Mouse (Mus musculus) kidney, postnatal 10 days (tissue): Measurements from ENCODE around the gene Heatr5a.
A peak's percentile ranks its signal among the peaks of the same experiment; 100 is the strongest.

ENCODE experiments used
- DNase-seq: peaks from one replicate; pipeline ENCODE4 v3.0.0; 2021; ENCODE audit warnings: mixed read lengths

Heatr5a gene

DNA sequence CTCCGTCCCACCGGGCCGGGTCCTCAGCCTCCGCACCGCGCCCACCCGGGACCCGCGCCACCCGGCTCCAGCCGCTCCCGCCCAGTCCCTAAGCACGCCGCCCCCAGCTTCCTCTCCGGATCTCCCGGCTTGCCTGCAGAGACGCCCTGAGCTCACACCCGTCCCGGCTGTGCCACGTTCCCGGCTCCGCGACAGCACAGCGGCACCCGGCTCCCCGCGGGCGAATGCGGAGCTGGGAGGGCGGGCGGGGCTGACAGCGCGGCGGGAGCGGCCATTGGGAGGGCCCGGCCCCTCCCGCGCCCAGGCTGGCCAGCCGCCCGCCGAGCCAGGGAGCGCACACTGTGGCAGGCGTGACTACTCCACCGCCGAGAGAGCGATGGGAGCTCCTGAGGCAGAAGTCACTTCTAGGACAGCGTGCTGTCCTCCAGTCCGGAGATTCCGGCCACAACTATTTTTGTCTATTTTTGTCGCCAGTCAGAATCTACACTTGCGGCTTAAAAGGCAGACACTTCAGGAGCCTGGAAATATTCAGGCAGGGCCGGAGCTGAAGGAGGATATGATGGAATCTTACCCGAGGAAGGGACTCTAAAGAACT is at the start of gene Heatr5a:
Gene Heatr5a, minus strand, starts transcription at position 252 of the 595 bp plus-strand sequence.
- peak; percentile 95 for DNase-seq

DNA sequence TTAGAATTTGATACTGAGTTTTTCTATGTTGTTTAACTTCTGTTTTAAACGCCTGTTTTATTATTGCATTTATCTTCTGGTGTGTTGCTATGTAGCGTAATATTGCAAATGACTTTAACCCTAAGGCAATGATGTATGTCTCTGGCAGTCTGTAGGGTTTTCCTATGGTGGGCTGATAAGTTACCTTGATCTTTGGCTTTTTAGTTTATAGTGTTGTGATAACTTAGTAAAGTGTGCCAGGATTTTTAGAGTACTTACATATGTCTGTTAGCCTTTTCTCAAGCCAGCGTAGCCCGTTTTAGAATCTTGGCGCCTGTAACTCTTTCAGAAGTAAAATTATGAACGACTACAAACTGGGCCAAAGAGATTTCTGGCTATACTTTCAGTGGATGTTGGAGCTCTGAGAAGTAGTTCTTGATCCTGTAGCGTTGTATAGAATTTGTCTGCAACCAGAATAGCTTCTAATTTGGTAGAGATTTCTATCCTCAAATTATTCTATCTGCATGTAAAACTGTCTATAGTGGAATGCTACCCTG is 43.4 kb upstream of the Heatr5a start:
- no peak for DNase-seq

DNA sequence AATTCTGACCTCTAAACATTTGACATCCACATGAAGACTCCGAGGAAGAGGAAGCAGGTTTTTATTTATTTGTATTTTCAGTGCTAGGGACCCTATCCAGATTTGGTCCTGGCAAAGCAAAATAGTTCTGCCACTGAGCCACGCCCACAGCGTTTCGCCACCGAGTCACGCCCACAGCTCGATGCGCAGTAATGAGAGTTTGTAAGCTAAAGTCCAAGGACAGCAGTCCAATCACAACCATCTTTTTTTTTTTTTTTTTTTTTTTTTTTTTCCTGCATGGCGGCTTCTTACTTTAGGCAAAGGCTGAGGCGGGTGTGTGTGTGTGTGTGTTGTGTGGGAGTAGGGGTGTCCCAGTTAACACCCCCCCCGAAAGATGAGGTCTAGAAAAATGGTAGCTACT is 42.9 kb upstream of the Heatr5a start:
- no peak for DNase-seq

GRCm38 (mm10) chr12:52013274-52013673 is 42.2 kb upstream of the Heatr5a start:
- no peak for DNase-seq

DNA sequence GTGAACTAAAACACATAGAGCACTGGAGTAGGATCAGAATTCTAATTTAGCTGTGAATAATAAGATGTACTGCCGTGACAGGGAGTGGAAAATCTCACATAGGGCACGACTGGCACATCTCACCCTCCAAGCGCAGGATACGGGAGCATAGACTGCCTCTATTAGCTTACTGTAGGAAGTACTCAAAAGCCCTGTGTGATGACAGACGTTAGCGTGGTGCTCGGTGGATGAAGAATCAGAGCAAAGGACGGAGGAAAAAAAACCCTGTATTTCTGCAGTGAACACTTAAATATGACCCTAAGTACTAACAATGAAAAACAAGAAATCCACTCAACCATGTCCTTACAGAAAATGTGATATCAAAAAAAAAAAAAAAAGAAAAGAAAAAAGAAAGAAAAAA is 41.0 kb upstream of the Heatr5a start:
- no peak for DNase-seq

- no peak for DNase-seq
These were observed 39.5 kb upstream of the Heatr5a start for GRCm38 (mm10) chr12:52010630-52010961.

GRCm38 (mm10) chr12:52009928-52010629 is 39.0 kb upstream of the Heatr5a start:
- DNase-seq = no peak

GRCm38 (mm10) chr12:52006633-52006994 is 35.5 kb upstream of the Heatr5a start:
- DNase-seq = no peak

GRCm38 (mm10) chr12:52005877-52006632 is 34.9 kb upstream of the Heatr5a start, which contains the start of gene Dtd2:
TSS of gene Dtd2 (minus strand) at chr12:52006501.
- peak; percentile 96 for DNase-seq

GRCm38 (mm10) chr12:52002746-52003145 is 31.6 kb upstream of the Heatr5a start:
- DNase-seq = no peak

GRCm38 (mm10) chr12:52001544-52001943 is 30.4 kb upstream of the Heatr5a start:
- peak; percentile 77 for DNase-seq

DNA sequence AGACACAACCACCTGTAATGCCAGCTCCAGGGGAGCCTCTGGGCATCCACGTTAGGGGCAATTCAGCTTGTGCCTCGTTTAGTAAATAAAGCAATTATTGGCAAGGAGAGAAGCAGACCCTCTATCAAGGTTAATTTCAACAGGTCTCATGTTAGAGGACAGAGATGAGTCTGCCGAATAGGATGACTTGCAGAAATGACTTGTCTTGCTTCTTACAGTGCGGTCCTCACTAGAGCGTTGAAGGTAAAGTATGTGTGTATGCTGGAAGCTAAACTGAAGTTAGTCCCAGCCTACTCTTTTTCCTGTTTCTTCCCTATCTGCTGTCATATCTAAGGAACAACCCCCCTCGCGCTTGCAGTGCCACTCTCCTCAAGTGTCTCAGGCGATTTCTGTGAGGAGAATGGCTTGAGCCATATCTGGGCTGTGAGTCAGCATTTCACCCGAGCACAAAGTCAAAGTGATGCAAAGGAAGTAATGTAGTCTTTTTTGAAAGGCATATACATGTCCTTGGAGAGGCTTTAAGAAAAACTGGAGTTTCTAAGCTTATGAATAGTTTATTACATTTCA is 27.3 kb upstream of the Heatr5a start:
- DNase-seq = no peak

DNA sequence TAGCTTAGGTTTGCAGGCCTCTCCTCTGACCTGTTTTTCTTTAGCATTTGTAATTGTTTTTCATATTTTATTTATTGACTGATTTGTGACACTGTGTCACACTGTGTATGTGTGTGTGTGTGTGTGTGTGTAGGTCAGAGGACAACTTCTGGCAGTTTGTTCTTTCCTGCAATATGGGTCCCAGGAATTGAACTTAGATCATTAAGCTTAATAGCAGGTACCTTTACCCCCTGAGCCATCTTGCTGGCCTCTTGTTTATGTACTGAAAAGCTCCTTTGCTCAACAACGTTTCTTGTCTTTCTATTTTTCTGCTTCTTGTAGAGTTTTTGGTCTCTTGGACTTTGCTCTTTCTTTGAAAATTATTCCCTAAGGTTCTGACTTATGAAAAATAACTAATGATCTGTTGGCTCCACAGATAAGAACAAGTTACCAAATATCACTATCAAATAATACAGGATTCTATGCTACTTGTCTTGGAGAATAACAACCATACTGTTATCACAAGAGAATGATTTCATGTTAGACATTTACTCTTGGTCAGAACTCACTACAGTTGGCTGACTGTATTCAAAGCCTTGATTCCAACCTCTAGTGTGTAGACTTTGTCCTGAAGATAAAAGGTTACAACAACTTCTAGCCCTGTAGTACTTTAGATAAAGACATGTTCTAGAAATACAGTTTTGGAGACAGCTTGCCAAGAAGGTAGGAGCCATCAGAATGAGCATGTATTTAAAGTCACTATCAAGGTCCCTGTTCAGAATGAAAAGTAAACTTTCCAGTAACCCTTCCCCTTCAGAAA is 24.8 kb upstream of the Heatr5a start:
- DNase-seq = no peak

DNA sequence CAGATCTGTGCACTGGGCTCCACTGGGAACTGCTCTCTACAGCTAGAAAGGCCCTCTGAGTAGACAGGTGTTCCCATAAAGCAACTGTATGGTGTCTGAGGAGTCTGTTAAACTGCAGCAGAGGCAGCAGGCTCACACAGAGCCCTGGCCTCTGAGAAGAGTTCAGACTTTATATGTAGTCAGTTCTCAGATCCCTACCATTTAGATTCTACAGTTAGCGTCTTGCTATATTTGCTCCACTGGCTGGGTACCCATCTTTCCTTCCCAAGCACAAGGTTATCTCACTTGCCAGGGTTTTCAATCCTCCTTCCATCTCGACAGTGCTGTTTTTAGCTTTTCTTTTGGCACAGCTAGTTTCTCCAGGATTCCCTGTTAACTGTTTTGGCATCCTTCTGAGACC is 19.5 kb upstream of the Heatr5a start:
- DNase-seq = no peak

DNA sequence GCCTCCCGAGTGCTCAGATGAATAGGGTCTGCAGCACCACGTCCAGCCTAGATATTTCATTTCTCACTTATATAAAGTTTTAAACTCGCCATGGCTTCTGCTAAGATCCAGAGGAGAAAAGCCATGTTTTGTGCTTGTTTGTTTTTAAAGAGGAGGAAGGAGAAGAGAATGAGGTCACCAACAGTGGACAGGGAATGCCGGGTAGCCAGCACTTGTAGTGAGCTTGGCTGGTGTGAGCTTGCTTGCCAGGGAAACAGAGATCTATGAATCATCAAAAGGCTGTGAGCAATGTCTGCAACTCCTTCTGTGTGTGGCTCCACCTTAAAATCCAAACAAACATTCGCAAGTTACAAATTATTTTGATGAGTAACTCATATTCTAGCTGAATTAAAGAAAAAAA is 17.4 kb upstream of the Heatr5a start:
- DNase-seq = no peak

DNA sequence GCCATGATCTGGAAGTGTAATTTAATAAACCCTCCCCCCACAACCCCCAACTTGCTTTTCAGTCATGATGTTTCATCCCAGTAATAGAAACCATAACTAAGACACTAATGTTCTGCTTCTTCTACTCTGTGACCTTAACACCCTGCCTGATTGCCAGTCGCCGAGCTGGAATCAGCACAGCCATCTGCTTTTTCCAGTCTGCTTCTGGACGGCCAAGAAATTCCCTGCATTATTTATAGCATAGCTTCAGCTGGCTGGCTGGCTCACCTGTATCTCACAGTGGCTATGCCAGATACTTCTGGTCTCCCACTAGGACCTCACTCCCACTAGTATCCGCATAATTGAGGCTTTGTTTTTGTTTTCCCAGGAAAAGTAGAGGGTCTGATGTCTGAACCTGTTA is 14.7 kb upstream of the Heatr5a start:
- DNase-seq = no peak

DNA sequence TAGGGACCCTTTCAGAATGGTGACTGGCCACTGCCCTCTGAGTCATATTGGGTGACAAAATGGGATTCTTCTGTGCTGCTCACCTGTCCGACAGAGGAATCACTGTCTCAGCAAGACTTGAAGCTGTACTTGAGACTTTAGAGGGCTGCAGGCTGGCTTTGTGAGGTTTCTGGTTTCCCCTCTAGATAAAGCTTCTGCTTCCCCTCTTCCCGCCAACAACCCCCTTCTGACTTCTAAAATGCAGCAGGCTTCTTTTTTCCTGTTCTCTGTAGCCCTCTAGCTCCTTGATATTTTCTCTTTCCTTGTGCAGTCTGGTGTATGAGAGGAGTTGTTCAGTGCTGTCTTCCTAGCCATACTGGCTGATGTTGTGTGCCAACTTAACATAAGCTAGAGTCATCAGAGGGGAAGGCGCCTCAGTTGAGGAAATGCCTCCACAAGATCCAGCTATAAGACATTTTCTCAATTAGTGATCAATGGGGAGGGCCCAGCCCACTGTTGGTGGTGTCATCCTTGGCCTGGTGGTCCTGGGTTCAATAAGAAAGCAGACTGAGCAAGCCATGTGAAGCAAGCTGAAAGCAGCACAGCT is 14.1 kb upstream of the Heatr5a start:
- no peak for DNase-seq

- no peak for DNase-seq
These were observed 12.5 kb upstream of the Heatr5a start for GRCm38 (mm10) chr12:51983625-51984024.

- DNase-seq = no peak
These were observed 5.4 kb upstream of the Heatr5a start for GRCm38 (mm10) chr12:51976531-51976930.

- no peak for DNase-seq
These were observed 3.3 kb upstream of the Heatr5a start for GRCm38 (mm10) chr12:51974381-51974780.

DNA sequence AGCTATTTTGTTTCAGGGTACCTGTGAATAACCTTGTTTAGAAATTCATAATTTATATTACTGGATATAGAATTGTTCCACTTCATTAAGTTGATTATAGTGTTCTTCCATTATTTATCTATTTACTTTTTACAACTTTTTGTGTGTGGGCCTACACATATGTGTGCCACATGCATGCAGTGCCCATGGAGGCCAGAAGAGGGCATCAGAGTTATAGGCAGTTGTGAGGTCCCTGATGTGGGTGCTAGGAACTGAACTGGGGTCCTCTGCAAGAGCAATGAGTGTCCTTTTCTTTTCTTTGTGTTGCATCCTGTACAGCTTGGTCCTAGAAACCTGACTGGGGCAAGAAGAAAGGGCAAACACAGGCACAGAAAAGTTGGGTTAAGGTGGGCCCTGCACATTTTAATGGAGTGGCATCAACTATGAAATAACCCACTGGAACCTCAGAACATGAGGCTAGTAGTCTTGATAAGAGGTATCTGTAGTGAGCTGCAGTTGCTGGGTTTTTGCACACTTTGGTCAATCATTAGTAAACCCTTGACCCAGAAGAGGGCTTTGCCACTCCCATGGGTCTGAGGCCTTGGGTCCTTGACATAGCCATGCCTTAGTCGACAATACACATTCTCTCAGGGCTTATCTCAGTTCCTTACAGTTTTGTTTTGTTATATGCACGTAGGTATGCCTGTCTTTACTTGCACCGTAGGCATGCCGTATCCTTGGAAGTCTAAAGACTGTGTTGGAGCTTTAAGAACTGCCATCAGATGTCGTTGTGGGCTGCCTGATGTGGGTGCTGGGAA is 1.3 kb upstream of the Heatr5a start:
- DNase-seq = peak; percentile 27
